Mouse (Mus musculus) cortical plate, adult 2 months (tissue): Measurements from ENCODE around the gene Tmem9.

Source experiments
- CTCF ChIP-seq: fragments of 200-500 bp; IDR thresholded peaks from 2 replicates; pipeline ENCODE4 v1.5.1; 2011; ENCODE audit warnings: mild to moderate bottlenecking, control low read depth, low read length; ENCODE audit not compliant: insufficient read depth; ENCODE audit errors: extremely low read depth
- POLR2A ChIP-seq: fragments of 200-500 bp; IDR thresholded peaks from 2 replicates; pipeline ENCODE4 v1.6.1; 2011; ENCODE audit warnings: mild to moderate bottlenecking, low read length, control low read depth; ENCODE audit not compliant: insufficient read depth; ENCODE audit errors: extremely low read depth

DNA sequence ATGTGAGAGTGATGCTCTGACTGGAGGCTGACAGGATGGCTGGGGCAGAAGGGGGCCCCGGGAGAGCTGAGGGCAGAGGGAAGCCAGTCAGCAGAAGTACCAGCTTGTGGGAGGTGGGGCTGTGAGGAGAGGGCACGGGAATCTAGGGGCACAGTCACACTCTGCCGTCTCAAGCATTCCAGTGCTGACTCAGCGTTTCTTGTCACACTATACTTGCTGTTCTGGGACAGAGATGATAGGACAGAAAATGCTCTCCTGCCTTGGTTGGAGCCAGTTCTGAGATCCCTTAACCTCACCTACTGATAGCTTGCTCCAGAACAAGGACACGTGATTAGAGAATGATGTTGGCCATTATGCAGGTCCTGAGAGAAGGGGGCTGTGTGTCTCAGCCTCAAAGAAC is 44.8 kb upstream of the Tmem9 start:
- TF ChIP-seq CTCF, result no peak
- no peak for TF ChIP-seq POLR2A
